Mouse (Mus musculus): ENCODE results near the gene Btbd7. TPM values are rescaled to one million over a fixed set of nuclear protein-coding genes. Genes with fewer than 3 reads are reported as not detected.

Gene Btbd7
- polyA plus RNA-seq (2014; fragmentation: Illumina TruSeq; extraction: RNeasy Lipid Tissue Mini Kit (QIAGEN cat#74804); ENCODE audit: low read depth, low replicate concordance), result 10.9 TPM

DNA sequence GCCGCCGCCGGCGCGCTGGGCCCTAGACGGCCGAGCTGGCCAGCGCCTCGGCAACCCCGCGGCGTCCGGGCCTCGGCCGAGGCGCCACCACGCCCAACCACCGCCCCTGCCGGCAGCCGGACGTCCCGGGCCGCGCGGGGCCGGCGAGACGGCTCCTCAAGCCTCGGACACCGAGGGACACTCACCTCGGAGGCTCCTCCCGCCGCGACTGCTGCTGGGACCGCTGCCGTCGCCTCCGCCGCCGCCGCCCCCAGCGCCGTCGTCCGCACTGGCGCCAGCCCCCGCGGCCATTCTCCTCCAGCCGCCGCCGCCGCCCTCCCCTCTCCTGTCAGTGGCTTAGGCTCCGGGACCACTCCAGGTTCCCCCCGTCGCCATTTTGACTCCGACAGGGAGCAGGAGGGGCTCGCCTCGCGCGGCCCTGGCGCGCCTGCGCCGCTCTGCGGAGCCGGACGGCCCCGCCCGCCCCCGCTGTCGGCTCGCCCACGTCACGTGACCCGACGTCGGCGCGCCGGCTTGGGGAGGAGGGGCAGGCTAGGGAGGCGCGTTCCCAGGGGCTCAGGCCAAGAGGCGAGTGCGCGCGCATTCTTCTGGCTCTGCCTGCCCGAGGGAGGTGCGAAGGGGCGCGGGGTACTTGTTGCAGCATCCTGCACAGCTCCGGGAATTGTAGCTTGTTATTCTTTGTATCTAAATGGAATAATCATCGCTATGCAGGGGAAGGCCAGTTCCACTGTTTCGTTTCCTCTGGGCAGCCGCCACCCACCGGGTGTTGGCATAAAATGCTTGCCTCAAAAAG is at the start of gene Btbd7:
Btbd7 (minus strand) TSS at position 441 of the 793 bp plus-strand sequence.

DNA sequence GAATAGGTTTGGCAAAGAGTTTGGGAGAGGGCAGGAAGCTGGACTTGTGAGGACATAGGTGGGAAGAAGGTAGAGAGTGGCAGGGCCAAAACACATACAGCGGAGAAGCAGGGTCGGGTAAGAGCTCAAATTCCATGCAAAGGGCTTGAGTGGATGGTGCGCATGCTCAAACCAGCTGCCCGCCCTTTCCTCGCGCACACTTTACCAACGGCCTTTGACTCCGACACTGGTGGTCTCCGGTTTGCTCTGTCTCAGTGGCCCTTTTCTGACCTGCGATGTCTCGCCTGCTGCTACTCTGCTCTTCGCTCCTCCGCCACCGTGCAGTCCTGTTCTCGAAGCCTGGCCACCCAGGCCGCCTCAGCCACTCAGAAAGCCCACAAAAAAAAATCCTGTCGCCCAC is 20.8 kb upstream of the Btbd7 start, which contains the start of gene Cox8c:
Cox8c (plus strand) TSS at position 226 of the 400 bp plus-strand sequence.

DNA sequence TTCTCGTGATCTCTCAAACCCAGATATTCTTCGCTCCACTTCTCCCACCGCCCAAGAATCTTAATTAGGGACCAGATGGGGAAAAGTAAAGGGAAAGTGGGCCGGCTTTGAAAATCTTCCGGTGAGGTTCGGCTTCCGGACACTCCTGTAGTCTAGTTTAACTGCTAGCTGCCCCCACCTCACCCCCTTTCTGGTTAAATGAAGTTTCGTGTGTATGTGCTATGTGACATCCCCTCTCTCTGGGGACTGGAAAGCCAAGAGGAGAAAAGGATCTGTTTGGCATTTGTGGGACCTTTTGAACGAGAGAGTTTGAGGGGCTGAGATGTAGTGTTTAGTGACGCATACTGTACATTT is 119.9 kb downstream of the Btbd7 start, which contains the start of gene Gm20604:
Gm20604 (minus strand) TSS at position 270 of the 354 bp plus-strand sequence.

GRCm38 (mm10) chr12:102757689-102758402 is 120.4 kb downstream of the Btbd7 start, which contains the start of the genes Gm28051, Gon7 and Ubr7:
Gene Gm28051 (minus strand): TSS chr12:102757765.
Gene Gon7 (minus strand): TSS chr12:102757803.
Gene Ubr7 (plus strand): TSS chr12:102757967.

DNA sequence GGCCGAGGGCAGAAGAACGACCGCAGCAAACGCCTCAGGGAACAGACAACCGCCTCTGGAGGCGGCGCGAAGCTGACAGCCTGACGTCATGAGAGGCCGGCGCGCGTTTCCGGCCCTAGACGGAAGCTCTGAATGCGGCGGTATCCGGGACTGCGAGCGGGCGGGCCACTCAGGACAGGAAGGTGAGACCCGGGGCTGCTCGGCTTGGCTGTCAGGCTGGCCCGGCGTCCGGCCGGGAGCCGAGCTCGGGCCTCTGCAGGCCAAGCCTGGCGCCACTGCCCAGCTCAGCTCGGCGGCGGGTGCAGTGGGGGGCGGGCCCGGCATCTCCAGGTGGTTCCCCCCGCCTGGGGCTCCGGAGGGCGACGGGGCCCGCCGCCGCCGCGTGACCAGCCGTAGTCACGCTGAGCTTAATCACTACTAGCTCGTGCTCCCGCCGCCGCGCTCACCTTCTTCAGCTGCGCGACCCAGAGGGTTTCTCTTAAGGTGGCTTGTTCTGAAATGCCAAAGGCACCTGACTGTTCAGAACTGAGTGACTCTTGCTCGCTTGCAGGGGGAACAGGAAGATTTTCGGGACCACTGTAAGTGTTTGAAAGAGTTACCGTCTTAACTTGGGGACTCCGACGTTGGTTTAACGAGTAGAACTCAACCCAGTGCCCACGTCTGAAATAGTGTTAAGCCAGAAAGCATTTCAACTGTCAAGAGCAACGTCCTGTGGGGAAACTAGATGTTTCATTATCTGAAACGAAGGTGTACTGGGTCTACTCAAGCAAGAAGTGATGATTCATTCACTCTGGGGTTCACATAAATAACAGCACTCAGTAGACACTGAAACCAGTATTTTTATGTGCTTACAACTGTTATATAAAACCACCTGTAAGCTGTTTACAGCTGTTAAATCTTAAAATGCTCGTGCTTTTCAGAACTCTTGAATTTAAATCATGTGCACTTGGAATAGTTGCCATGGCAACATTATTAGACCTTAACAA is 134.4 kb downstream of the Btbd7 start, which contains the start of the genes Moap1 and Tmem251:
Moap1 (minus strand) TSS at position 73 of the 986 bp plus-strand sequence.
Tmem251 (plus strand) TSS at position 174 of the 986 bp plus-strand sequence.

Other genes starting within 250 kb of the Btbd7 start
- 0.87 TPM for gene Itpk1, start 173.5 kb downstream of the Btbd7 start, polyA plus RNA-seq (2014; fragmentation: Illumina TruSeq; extraction: RNeasy Lipid Tissue Mini Kit (QIAGEN cat#74804); ENCODE audit: low read depth, low replicate concordance)
- gene Moap1, start 134.8 kb downstream of the Btbd7 start, polyA plus RNA-seq (2014; fragmentation: Illumina TruSeq; extraction: RNeasy Lipid Tissue Mini Kit (QIAGEN cat#74804); ENCODE audit: low read depth, low replicate concordance), result not detected
- gene Tmem251, start 134.7 kb downstream of the Btbd7 start, polyA plus RNA-seq (2014; fragmentation: Illumina TruSeq; extraction: RNeasy Lipid Tissue Mini Kit (QIAGEN cat#74804); ENCODE audit: low read depth, low replicate concordance), result 4.6 TPM
- gene Gm28051, start 120.7 kb downstream of the Btbd7 start, polyA plus RNA-seq (2014; fragmentation: Illumina TruSeq; extraction: RNeasy Lipid Tissue Mini Kit (QIAGEN cat#74804); ENCODE audit: low read depth, low replicate concordance), result not detected
- gene Gon7, start 120.7 kb downstream of the Btbd7 start, polyA plus RNA-seq (2014; fragmentation: Illumina TruSeq; extraction: RNeasy Lipid Tissue Mini Kit (QIAGEN cat#74804); ENCODE audit: low read depth, low replicate concordance), result 7.5 TPM
- 9.9 TPM for gene Ubr7, start 120.5 kb downstream of the Btbd7 start, polyA plus RNA-seq (2014; fragmentation: Illumina TruSeq; extraction: RNeasy Lipid Tissue Mini Kit (QIAGEN cat#74804); ENCODE audit: low read depth, low replicate concordance)
- 3.9 TPM for gene Gm20604, start 119.8 kb downstream of the Btbd7 start, polyA plus RNA-seq (2014; fragmentation: Illumina TruSeq; extraction: RNeasy Lipid Tissue Mini Kit (QIAGEN cat#74804); ENCODE audit: low read depth, low replicate concordance)
- gene Cox8c, start 20.8 kb upstream of the Btbd7 start, polyA plus RNA-seq (2014; fragmentation: Illumina TruSeq; extraction: RNeasy Lipid Tissue Mini Kit (QIAGEN cat#74804); ENCODE audit: low read depth, low replicate concordance), result not detected
- 0.32 TPM for gene Unc79, start 70.4 kb upstream of the Btbd7 start, polyA plus RNA-seq (2014; fragmentation: Illumina TruSeq; extraction: RNeasy Lipid Tissue Mini Kit (QIAGEN cat#74804); ENCODE audit: low read depth, low replicate concordance)